Mouse (Mus musculus) heart, postnatal 14 days (tissue): ENCODE measurements around the gene Dnajb4. TPM values are rescaled to one million over a fixed set of nuclear protein-coding genes. Genes with fewer than 3 reads are reported as not detected.
"Not testable (repeated sequence)": the region's sequence is repeated elsewhere in the genome, so short reads cannot be mapped to it uniquely, and the experiment has no call there.

Experiments used
- DNase-seq, 2 experiments: peaks; one replicate each; pipeline ENCODE4 v3.0.0; 2021 to 2022
- intact Hi-C: fragments of 180-260 bp; cut with DNase I; formaldehyde crosslinking; loops from one replicate; pipeline ENCODE4 v1.15.1; 2025
- total RNA-seq, 2 experiments: library from RNA; stranded (reverse); gene quantifications; 2 replicates each; pipeline ENCODE4 v1.2.3; 2021

Gene Dnajb4
- total RNA-seq, 2 experiments from 2014 or later = 74.3 to 80.3 TPM

DNA sequence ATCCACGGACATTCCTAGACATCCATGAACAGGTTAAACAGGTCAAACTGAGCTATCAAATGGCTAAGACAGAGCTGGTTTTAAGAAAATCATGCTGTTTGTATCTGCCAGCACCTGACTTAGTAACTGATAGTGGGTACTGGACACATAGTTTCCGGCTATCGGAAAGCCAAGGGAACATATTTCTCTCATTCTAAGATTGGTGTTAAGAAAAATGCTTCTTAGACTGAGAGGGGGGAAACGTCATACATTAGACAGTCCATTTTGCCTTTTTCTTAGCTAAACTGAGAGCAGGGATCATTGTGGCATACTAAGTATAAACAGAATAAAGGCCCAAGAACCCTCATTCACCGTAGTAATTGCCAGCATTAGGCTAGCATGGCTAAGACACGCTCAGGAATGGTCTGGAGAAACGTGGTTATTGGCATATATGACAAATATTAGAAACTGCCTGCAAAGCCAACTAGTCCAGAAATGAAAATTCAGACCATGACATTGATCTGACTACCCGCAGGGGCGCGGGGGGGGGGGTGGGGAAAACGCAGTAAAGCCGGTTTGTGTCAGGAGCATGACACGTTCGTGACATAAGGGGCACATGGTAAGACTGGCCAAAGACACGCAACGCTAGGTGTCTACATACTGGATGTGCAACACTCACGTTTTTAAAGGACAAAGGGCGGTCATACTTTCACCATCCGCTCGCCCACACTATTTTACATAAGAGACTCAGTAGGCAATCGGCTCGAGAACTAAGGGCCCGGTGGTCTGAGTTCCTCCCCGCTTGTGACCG is 730 bp downstream of the Dnajb4 start:
- intact Hi-C loops = no loop called here
- DNase-seq = peak in 1 of 2 experiments; percentile 53

- DNase-seq = no peak
- intact Hi-C loops = no loop called here
Measured at GRCm38 (mm10) chr3:152208096-152208885, 1.8 kb downstream of the Dnajb4 start.

DNA sequence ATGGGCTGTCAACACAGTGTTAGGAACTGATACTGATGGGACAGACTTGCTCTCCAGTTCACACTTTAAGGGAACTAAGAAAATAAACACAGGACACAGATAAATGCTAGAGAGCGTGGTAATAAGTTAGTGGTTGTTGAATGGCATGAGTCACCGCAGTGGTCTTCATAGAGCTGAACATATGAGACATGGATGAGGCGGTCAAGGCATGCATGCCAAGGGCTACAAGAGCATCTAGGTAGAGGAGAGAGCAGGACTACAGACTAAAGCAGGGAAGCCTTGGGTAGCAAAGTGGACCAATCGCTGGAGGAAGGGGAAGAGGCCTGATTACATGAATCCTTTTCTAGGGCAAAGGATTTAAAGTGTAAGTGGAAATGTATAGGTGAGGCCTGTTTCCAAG is 2.9 kb downstream of the Dnajb4 start:
- intact Hi-C loops = no loop called here
- DNase-seq = no peak

GRCm38 (mm10) chr3:152204577-152204976 is 5.5 kb downstream of the Dnajb4 start:
- intact Hi-C loops = no loop called here
- DNase-seq = no peak

- intact Hi-C loops = no loop called here
Measured at GRCm38 (mm10) chr3:152203996-152204395, 6.1 kb downstream of the Dnajb4 start.

DNA sequence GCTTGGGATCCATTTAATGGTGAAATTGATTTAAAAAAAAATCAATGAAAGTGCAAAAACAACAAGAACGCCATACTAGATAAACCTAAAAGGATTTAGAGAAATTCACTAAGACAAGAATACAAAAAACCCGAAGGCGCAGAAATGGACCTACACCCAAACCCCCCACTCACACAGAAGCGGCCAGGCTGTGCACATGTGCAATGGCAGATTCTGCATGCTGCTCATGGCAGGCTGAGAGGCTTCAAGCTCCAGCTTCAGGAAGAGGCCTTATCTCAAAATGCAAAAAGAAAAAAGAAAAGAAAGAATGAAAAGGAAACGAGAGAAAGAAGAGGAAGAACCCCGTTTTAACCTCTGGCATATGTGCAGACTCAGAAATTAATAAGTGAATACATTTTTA is 6.7 kb downstream of the Dnajb4 start:
- DNase-seq = no peak
- intact Hi-C loops = no loop called here

More at GRCm38 (mm10) chr3:152203996-152204395, 6.1 kb downstream of the Dnajb4 start:
- no peak for DNase-seq

GRCm38 (mm10) chr3:152202942-152203341 is 7.2 kb downstream of the Dnajb4 start:
- intact Hi-C loops = no loop called here
- DNase-seq = no peak

DNA sequence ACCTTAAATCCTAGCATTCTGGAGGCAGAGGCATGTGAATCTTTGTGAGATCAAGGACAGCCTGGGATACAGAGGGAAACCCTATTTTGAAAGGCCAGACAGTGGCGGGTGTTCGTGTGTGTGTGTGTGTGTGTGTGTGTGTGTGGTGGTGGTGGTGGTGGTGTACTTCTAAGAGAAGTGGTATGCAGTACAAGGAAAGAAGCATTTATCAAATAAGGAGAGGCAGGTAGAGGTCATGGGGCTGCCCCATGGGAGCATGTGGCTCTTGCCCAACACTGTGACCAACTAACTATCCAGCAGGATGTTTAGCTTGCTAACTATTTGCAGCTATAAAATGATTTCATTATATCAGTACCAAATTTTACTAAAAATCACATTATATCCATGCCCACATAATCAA is 8.5 kb downstream of the Dnajb4 start:
- DNase-seq = no peak
- intact Hi-C loops = no loop called here

DNA sequence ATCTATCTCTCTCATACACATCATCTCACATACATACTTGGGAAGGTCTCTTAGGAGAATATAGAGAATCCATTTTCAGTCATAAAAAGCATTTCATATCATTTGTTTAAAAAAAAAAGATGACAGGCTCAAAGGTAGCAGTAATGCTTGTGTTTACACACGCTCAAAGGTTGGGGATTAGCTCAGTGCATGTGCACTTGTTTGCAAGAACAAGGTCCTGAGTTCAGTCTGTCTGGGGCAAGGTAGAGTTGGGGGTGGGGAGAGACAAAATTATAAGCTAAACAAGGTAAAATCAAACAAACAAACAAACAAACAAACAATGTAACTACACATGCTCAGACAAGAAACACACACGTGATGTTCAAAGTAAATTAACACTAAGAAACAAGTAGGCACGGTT is 8.9 kb downstream of the Dnajb4 start:
- no peak for DNase-seq
- intact Hi-C loops = no loop called here

- intact Hi-C loops = no loop called here
- no peak for DNase-seq
Measured at GRCm38 (mm10) chr3:152199125-152199524, 11.0 kb downstream of the Dnajb4 start.

DNA sequence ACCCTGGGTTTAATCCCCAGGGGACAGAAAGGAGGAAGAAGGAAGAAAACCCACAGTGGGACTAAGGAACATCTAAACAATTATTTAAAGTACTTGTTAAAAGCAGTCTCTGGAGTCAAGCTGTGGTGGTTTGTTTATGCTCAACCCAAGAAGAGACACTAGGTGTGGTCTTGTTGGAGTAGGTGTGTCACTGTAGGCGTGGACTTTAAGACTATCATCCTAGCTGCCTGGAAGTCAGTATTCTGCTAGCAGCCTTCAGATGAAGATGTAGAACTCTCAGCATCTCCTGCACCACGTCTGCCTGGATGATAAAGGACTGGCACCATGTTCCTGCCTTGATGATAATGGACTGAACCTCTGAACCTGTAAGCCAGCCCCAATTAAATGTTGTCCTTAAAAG is 12.9 kb downstream of the Dnajb4 start:
- DNase-seq, intact Hi-C loops: not testable (repeated sequence)

DNA sequence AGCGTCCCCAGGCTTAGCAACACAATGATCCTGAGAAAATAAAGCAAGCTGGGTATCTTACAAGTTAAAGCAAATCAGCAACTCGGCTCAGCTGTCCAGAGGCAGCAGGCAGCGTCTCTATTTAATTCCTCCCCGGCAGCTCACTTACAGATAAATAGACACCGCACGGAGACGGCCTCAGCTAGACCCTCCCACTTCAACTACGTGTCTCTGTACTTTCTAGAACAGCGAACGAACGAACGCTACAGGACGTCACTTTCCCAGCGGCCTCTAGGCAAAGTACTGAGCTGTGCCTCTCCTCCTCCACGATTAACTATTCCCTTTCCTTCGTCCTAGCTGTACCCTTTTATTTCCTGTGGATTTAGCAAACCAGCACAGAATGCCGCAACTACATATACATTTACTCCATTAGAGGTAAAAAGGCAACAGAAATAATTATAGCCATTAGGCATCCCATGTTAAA is 16.4 kb downstream of the Dnajb4 start:
- DNase-seq = peak; percentile 82 to 83
- intact Hi-C loops = loop anchor here (2.0 kb wide), 2 partner anchors 17 to 77 kb away; partner anchors contain the start of genes Dnajb4 and Fubp1

DNA sequence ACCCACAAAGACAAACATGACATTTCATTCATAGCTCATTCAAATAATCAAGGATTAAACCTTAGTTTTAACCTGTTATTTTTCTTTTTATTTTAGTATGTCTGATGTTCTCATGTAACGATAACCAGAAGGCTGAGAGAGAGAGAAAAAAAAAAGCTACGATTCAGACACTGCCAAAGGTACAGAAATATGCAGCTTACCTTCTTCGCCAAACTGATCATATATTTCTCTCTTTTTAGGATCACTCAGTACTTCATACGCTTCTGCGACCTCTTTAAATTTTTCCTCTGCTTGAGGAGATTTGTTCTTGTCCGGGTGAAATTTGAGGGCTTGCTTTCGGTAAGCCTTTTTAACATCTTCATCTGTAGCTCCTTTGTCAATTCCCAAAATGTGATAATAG is 16.9 kb downstream of the Dnajb4 start:
- no peak for DNase-seq
- intact Hi-C loops = loop anchor here (2.0 kb wide), 2 partner anchors 18 to 76 kb away; partner anchors contain the start of genes Dnajb4 and Fubp1

DNA sequence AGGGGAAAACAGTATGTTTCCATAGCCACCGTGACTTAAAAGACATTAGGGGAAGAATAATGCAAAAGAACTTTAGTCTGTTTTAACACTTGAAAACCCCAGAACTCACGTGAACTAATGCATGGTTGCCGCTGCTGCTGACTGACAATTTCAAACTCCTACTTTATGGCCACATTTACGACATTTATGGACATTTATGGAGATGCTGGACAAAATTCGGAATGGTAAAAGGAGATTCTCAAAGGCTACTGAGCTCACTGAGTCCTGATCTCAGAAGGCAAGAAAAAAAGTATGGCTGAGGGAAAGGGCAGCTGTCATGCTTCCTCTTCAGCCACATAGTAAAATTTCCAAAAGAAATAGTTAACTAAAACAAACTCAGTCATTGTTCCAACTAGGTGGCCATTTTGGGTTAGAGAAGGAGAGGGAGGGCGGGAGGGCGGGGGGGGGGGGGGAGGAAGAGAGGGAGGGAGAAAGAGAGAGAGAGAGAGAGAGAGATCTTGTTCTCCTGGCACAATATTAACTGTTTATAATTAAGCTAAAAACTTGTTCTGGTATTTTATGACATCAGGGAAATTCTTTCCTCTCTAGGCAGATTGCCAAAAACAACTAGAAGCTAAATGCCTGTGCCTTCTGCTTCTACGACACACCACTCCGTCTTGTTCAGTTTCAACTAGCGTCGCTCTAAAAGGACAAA is 17.7 kb downstream of the Dnajb4 start:
- intact Hi-C loops = loop anchor here (2.0 kb wide), 2 partner anchors 18 to 76 kb away; partner anchors contain the start of genes Dnajb4 and Fubp1
- no peak for DNase-seq

DNA sequence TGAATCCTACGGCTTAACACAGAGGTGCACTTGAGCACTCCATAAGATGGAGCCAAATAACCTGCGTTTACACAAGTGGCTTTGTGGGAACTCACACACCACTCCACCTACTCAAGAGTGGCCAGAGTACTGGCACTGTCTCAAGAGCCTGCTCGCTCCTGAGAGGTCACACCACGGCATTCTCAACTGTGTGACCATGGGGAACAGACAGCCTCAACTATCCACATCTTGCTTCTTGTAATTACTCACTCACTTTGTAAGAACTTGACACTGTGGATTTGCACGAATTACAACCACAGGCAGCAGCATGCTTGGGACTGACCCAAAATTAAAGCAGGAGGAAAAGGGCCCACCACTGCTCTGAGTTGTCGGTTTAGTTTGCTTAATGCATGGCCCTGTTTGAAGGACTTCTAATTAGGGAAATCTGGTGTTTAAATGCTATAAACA is 18.3 kb downstream of the Dnajb4 start:
- peak; percentile 49 to 58 for DNase-seq
- intact Hi-C loops = loop anchor here (2.0 kb wide), 3 partner anchors 19 to 75 kb away; partner anchors contain the start of genes Dnajb4 and Fubp1

DNA sequence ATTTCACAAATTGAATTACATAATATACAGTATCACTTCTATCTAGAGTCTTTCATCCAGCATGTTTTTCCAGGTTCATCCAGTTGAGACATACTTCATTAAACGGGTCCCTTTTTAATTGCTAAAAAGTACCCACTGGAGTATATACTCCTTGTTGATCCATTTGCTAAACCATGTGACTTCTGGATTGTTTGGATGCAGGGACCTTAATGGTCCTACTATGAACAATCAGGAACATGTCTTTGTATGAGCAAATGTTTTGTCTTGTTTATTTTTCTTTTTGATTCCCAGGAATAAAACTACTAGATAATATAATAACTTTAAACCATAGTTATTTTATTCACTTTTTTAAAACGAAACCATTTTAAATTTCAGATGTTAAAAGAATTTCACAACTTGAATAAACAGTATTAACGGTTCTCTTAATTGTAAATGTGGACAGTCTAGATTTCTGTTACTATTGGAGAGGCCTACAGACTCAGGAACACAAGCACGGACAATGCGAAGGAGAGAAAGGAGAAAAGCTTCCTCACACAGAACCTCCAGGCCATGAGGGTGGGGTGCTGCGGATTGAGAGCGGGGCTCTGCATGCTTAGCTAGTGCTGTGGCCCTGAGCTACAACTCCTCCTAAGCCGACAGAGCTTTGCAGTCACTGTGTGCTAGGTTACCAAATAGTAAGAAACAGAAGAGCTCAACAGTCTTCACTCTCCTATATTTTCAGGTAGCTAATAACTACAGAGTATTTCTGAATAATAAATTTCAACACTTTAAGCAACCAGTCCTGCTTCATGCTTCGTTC is 19.2 kb downstream of the Dnajb4 start:
- intact Hi-C loops = loop anchor here (2.0 kb wide), 1 partner anchor 46 kb away; no protein-coding TSS in a partner anchor
- DNase-seq = no peak

DNA sequence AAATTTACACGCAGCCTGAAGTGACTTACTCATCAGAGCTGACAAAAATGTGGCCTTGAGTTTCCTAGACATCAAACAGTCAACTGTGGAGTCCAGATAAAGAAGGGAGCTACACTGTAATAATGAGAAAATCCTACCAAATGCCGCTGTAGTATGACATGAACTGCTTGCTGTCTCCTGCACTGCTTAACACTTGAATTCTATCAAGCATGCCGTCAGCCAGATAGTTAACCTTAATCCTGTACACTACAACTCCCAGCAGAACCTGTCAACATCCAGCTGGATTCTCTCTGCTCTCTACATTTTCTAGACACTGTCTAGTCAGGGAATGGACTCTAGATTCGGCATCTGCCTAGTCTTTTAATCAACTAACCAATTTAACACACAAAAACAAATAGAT is 20.8 kb downstream of the Dnajb4 start:
- DNase-seq = no peak
- intact Hi-C loops = no loop called here

- DNase-seq = peak in 1 of 2 experiments; percentile 19
- intact Hi-C loops = no loop called here
Measured at GRCm38 (mm10) chr3:152186106-152186505, 24.0 kb downstream of the Dnajb4 start.

DNA sequence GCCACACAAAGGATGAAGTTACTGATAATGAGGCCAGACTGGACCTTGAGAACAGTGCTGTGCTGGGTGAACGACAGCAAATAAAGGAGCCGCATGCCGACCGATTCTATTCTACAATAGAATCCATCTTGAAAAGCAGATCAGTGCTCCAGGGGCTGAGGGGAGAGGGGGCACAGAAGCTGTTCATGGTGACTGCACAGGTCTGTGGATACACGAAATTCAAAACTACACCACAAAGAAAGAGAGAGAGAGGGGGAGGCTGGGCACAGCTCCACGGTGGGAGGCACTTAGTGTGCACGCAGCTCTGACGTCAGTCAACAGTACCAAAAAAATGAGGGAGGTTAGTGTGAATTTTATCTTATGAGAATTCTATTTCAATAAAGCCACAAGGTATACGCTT is 26.6 kb downstream of the Dnajb4 start:
- intact Hi-C loops = no loop called here
- no peak for DNase-seq

GRCm38 (mm10) chr3:152180624-152181023 is 29.5 kb downstream of the Dnajb4 start:
- DNase-seq = no peak
- intact Hi-C loops = no loop called here
